Mouse (Mus musculus) cerebellum, postnatal 4 days (tissue): ENCODE data around the gene Cfap45.

ENCODE experiments used
- DNase-seq, 2 experiments: peaks; one replicate each; pipeline ENCODE4 v3.0.0; 2022; ENCODE audit warnings: low spot score in 2 of 2, mixed read lengths in 1 of 2

Cfap45 gene

GRCm38 (mm10) chr1:172496030-172496429 is 24.6 kb upstream of the Cfap45 start:
- DNase-seq = no peak

- DNase-seq = no peak
Measured at GRCm38 (mm10) chr1:172497428-172497827, 23.2 kb upstream of the Cfap45 start.

- peak in 1 of 2 experiments; percentile 46 for DNase-seq
Measured at GRCm38 (mm10) chr1:172499765-172500441, 20.7 kb upstream of the Cfap45 start, which contains the start of gene Tagln2. Tagln2 (plus strand) TSS chr1:172500047.

GRCm38 (mm10) chr1:172500451-172501370 is 19.9 kb upstream of the Cfap45 start:
- no peak for DNase-seq

- DNase-seq = no peak
Measured at GRCm38 (mm10) chr1:172501371-172502144, 19.0 kb upstream of the Cfap45 start.

GRCm38 (mm10) chr1:172502145-172503110 is 18.2 kb upstream of the Cfap45 start:
- no peak for DNase-seq

GRCm38 (mm10) chr1:172503111-172503997 is 17.2 kb upstream of the Cfap45 start:
- DNase-seq = no peak

- no peak for DNase-seq
Measured at GRCm38 (mm10) chr1:172504756-172505155, 15.8 kb upstream of the Cfap45 start.

GRCm38 (mm10) chr1:172507001-172507400 is 13.6 kb upstream of the Cfap45 start:
- no peak for DNase-seq

GRCm38 (mm10) chr1:172507701-172508100 is 12.9 kb upstream of the Cfap45 start:
- DNase-seq = no peak

GRCm38 (mm10) chr1:172508172-172508571 is 12.4 kb upstream of the Cfap45 start:
- DNase-seq = no peak

- DNase-seq = no peak
Measured at GRCm38 (mm10) chr1:172509235-172509634, 11.4 kb upstream of the Cfap45 start.

GRCm38 (mm10) chr1:172509983-172510382 is 10.6 kb upstream of the Cfap45 start:
- no peak for DNase-seq

- DNase-seq = no peak
Measured at GRCm38 (mm10) chr1:172510421-172510972, 10.1 kb upstream of the Cfap45 start.

GRCm38 (mm10) chr1:172512962-172513361 is 7.6 kb upstream of the Cfap45 start:
- no peak for DNase-seq

GRCm38 (mm10) chr1:172513525-172514212 is 6.9 kb upstream of the Cfap45 start:
- DNase-seq = no peak

- no peak for DNase-seq
Measured at GRCm38 (mm10) chr1:172514213-172514529, 6.4 kb upstream of the Cfap45 start.

- no peak for DNase-seq
Measured at GRCm38 (mm10) chr1:172514551-172515268, 5.9 kb upstream of the Cfap45 start.
